Mouse (Mus musculus) lung, postnatal 0 days (tissue): ENCODE results near the gene Gpx7.

Source experiments
- CTCF ChIP-seq: IDR thresholded peaks from 2 replicates; pipeline ENCODE4 v1.5.1; 2016; ENCODE audit warnings: antibody characterized with exemption, mild to moderate bottlenecking
- EP300 ChIP-seq: IDR thresholded peaks from 2 replicates; pipeline ENCODE4 v1.6.1; 2016; ENCODE audit warnings: antibody characterized with exemption, mild to moderate bottlenecking, control low read depth

DNA sequence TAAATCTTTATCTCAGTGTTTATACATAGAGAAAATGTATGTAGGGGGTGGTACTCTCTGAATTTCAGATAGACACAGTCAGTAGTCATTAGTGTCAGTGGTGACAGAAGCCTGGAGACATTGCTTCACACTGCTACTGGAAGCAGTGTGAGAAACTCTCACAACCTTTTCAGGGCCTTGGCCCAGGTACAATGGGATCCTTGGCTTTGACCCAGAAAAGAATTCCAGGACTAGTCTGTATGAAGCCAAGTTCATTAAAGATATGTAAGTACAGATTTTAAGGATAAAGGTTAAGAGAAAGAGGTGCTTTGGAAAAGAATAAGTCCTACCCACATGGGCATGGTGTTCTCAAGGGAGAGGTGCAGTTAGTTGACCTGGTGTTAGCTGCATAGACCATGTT lies 12.5 kb downstream of the Gpx7 start:
- no peak for TF ChIP-seq EP300
- no peak for TF ChIP-seq CTCF
